Mouse (Mus musculus) bone marrow, adult 2 months (tissue): ENCODE measurements around the gene Pycr2. TPM values are rescaled to one million over a fixed set of nuclear protein-coding genes. Genes with fewer than 3 reads are reported as not detected.
"Not testable (repeated sequence)": the region's sequence is repeated elsewhere in the genome, so short reads cannot be mapped to it uniquely, and the experiment has no call there.

Source experiments
- H3K27ac ChIP-seq: fragments of 200-500 bp; 2 replicates; pipeline ENCODE4 v1.5.1; 2012; ENCODE audit warnings: low read depth, mild to moderate bottlenecking, control low read depth, inconsistent platforms, low read length; ENCODE audit not compliant: control insufficient read depth, poor library complexity, insufficient read depth
- H3K4me1 ChIP-seq: fragments of 200-500 bp; 2 replicates; pipeline ENCODE4 v1.6.1; 2011; ENCODE audit warnings: low read length; ENCODE audit not compliant: control insufficient read depth, insufficient read depth
- H3K4me3 ChIP-seq: fragments of 200-500 bp; replicated peaks from 2 replicates; pipeline ENCODE3; 2011; ENCODE audit warnings: mild to moderate bottlenecking, low read depth, low read length, control low read depth; ENCODE audit not compliant: control insufficient read depth
- CTCF ChIP-seq: fragments of 200-500 bp; IDR thresholded peaks from 2 replicates; pipeline ENCODE4 v1.5.1; 2011; ENCODE audit warnings: low read length, control low read depth; ENCODE audit not compliant: control insufficient read depth, insufficient read depth
- POLR2A ChIP-seq: fragments of 200-500 bp; IDR thresholded peaks from 2 replicates; pipeline ENCODE4 v1.6.1; 2011; ENCODE audit warnings: low read depth, mild to moderate bottlenecking, control low read depth, low read length, borderline replicate concordance; ENCODE audit not compliant: control insufficient read depth
- WGBS: fragments of 180-500 bp; shearing (Covaris S2); methylation state at CpG from one replicate; pipeline ENCODE4 v1.1.7; 2018; 5-methylcytosine and 5-hydroxymethylcytosine counted together
- polyA plus RNA-seq: library from polyadenylated mRNA; stranded (reverse); fragments of >200 nt; gene quantifications from 2 replicates; pipeline ENCODE4 v1.2.4, GENCODE M21; 2011; ENCODE audit warnings: low replicate concordance; ENCODE audit not compliant: missing spikeins, insufficient read depth, insufficient read length

Pycr2 gene
- polyA plus RNA-seq, 1 experiment: 48.1 TPM

- 74% methylated on average over 9 of the region's 9 CpGs for WGBS
- H3K4me1 ChIP-seq: no peaks in the 10 kb centered on the region; the same call in 1 of the 2 replicates
- H3K4me3 ChIP-seq: no peak overlapping the region
- no peak overlapping the region for H3K27ac ChIP-seq
- TF ChIP-seq POLR2A: no peak
These were observed 29.0 kb upstream of the Pycr2 start for GRCm38 (mm10) chr1:180875126-180875525.

GRCm38 (mm10) chr1:180877466-180877865 is 26.6 kb upstream of the Pycr2 start:
- Histone ChIP-seq H3K4me3 (no peak overlapping the region), H3K4me1 (no peaks in the 10 kb centered on the region; the same call in 1 of the 2 replicates), H3K27ac (no peak overlapping the region)
- WGBS: 72% methylated on average over 4 of the region's 4 CpGs
- peak; percentile 13; the same call in 1 of the 2 replicates for TF ChIP-seq CTCF
- no peak for TF ChIP-seq POLR2A

- TF ChIP-seq POLR2A (no peak), CTCF (no peak)
- no peak overlapping the region for H3K4me3 ChIP-seq
- H3K4me1 ChIP-seq: peaks cover 11% of the 10 kb centered on the region
- WGBS: 15% methylated on average over 3 of the region's 3 CpGs
- no peak overlapping the region for H3K27ac ChIP-seq
These were observed 22.3 kb upstream of the Pycr2 start for GRCm38 (mm10) chr1:180881768-180882167.

GRCm38 (mm10) chr1:180883731-180884130 is 20.4 kb upstream of the Pycr2 start:
- 22% methylated on average over 7 of the region's 7 CpGs for WGBS
- peaks cover 13% of the 10 kb centered on the region for H3K4me1 ChIP-seq
- H3K4me3 ChIP-seq: peak overlapping the region; percentile 1
- peak overlapping the region; percentile 73; the same call in 1 of the 2 replicates for H3K27ac ChIP-seq
- TF ChIP-seq POLR2A: no peak
- no peak for TF ChIP-seq CTCF

GRCm38 (mm10) chr1:180884484-180884883 is 19.6 kb upstream of the Pycr2 start:
- TF ChIP-seq CTCF: no peak
- TF ChIP-seq POLR2A: no peak
- H3K4me3 ChIP-seq: peak overlapping the region; percentile 50
- peaks cover 13% of the 10 kb centered on the region for H3K4me1 ChIP-seq
- H3K27ac ChIP-seq: peak overlapping the region; percentile 73
- 8% methylated on average over 9 of the region's 9 CpGs for WGBS

- TF ChIP-seq CTCF: no peak
- peak; percentile 24; the same call in 1 of the 2 replicates for TF ChIP-seq POLR2A
- H3K27ac ChIP-seq: peak overlapping the region; percentile 78
- WGBS: 3% methylated on average over 13 of the region's 13 CpGs
- H3K4me3 ChIP-seq: no peak overlapping the region
- H3K4me1 ChIP-seq: peaks cover 13% of the 10 kb centered on the region
These were observed 15.5 kb upstream of the Pycr2 start for GRCm38 (mm10) chr1:180888556-180889042.

GRCm38 (mm10) chr1:180889172-180889571 is 14.9 kb upstream of the Pycr2 start:
- Histone ChIP-seq H3K4me1 (peaks cover 10% of the 10 kb centered on the region), H3K4me3 (no peak overlapping the region), H3K27ac (peak overlapping the region; percentile 47; the same call in 1 of the 2 replicates)
- 66% methylated on average over 7 of the region's 7 CpGs for WGBS
- no peak for TF ChIP-seq CTCF
- no peak for TF ChIP-seq POLR2A

- Histone ChIP-seq H3K4me3 (no peak overlapping the region), H3K27ac (peak overlapping the region; percentile 26; the same call in 1 of the 2 replicates), H3K4me1 (peaks cover 9% of the 10 kb centered on the region)
- peak; percentile 72 for TF ChIP-seq CTCF
- TF ChIP-seq POLR2A: no peak
- WGBS: 18% methylated on average over 6 of the region's 6 CpGs
These were observed 14.3 kb upstream of the Pycr2 start for GRCm38 (mm10) chr1:180889841-180890240.

GRCm38 (mm10) chr1:180892808-180893207 is 11.3 kb upstream of the Pycr2 start, which contains the start of gene Lefty2:
TSS of gene Lefty2 (plus strand) at chr1:180893108.
- 79% methylated on average over 10 of the region's 10 CpGs for WGBS
- TF ChIP-seq CTCF: no peak
- no peak for TF ChIP-seq POLR2A
- Histone ChIP-seq H3K4me3 (no peak within 1 kb of the TSS), H3K27ac (no peak within 1 kb of the TSS; the same call in 1 of the 2 replicates), H3K4me1 (peaks cover 2% of the 10 kb centered on the region; the same call in 1 of the 2 replicates)

GRCm38 (mm10) chr1:180894088-180894987 is 9.8 kb upstream of the Pycr2 start:
- 24% methylated on average over 51 of the region's 51 CpGs for WGBS
- H3K27ac ChIP-seq: not testable (repeated sequence)

More at GRCm38 (mm10) chr1:180894088-180894987, 9.8 kb upstream of the Pycr2 start:
- H3K4me3 ChIP-seq, H3K4me1 ChIP-seq: not testable (repeated sequence)
